Mouse (Mus musculus) midbrain, embryonic 15.5 days (tissue): ENCODE data around the gene Fam161a. TPM values are rescaled to one million over a fixed set of nuclear protein-coding genes. Genes with fewer than 3 reads are reported as not detected.
"Not testable (repeated sequence)": the region's sequence is repeated elsewhere in the genome, so short reads cannot be mapped to it uniquely, and the experiment has no call there.

Experiments used
- ATAC-seq: fragments of 200-750 bp; cut with Nextera tagmentation; replicated peaks from 2 replicates; pipeline ENCODE4 v1.8.0; 2017; ENCODE audit warnings: moderate TSS enrichment
- H3K27ac ChIP-seq: fragments of 300-500 bp; sonication (generic); 2 replicates; pipeline ENCODE4 v1.5.1; 2015; ENCODE audit warnings: mild to moderate bottlenecking, inconsistent platforms
- H3K27me3 ChIP-seq: fragments of 300-500 bp; sonication (generic); replicated peaks from 2 replicates; pipeline ENCODE4 v1.6.1; 2015; ENCODE audit warnings: inconsistent platforms
- H3K36me3 ChIP-seq: fragments of 300-500 bp; sonication (generic); replicated peaks from 2 replicates; pipeline ENCODE4 v1.6.1; 2015; ENCODE audit warnings: inconsistent platforms
- H3K4me1 ChIP-seq: fragments of 300-500 bp; sonication (generic); 2 replicates; pipeline ENCODE4 v1.6.1; 2015; ENCODE audit warnings: inconsistent platforms
- H3K4me2 ChIP-seq: fragments of 300-500 bp; sonication (generic); 2 replicates; pipeline ENCODE4 v1.6.1; 2015; ENCODE audit warnings: inconsistent platforms, mild to moderate bottlenecking, moderate library complexity
- H3K4me3 ChIP-seq: fragments of 300-500 bp; sonication (generic); 2 replicates; pipeline ENCODE4 v1.5.1; 2015; ENCODE audit warnings: mild to moderate bottlenecking, inconsistent platforms
- H3K9ac ChIP-seq: fragments of 300-500 bp; sonication (generic); 2 replicates; pipeline ENCODE4 v1.6.1; 2015; ENCODE audit warnings: mild to moderate bottlenecking, inconsistent platforms
- H3K9me3 ChIP-seq: fragments of 300-500 bp; sonication (generic); 2 replicates; pipeline ENCODE4 v1.6.1; 2016; ENCODE audit warnings: inconsistent platforms
- WGBS: fragments of 180-500 bp; shearing (Covaris S2); methylation state at CpG from one replicate; pipeline ENCODE4 v1.1.7; 2015; ENCODE audit warnings: mixed read lengths; 5-methylcytosine and 5-hydroxymethylcytosine counted together
- polyA plus RNA-seq: library from polyadenylated mRNA; unstranded; fragments of >200 nt; fragmentation: Nextera tagmentation; extraction: Ambion mirVana; gene quantifications from 2 replicates; pipeline ENCODE4 v1.2.1, GENCODE M21; 2015

The Fam161a gene
- polyA plus RNA-seq, 1 experiment from 2014 or later = 5.6 TPM

DNA sequence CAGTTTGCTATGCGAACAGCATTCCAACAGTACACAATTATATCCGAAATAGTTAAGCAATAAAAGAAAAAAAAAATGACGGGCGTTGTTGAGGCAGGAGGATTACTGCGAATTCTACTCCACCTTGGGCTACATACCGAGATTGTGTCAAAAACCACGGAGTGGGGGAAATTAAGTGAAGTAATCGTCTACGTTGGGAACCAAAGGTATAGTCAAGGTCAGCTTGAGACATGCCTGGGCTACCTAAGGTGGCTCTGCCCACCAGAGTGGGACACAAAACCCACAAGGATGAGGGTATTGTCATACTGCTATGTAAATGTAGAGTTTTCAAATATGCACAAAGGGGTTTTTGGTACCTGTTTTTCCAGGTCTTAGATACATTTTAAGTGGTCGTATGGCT, 60.9 kb downstream of the Fam161a start:
- Histone ChIP-seq H3K36me3 (no peaks in the 10 kb centered on the region), H3K4me1 (0 out of 2 replicates have a peak, but pooled peaks cover 10% of the 10 kb centered on the region), H3K27me3 (no peaks in the 10 kb centered on the region), H3K4me2 (peak overlapping the region; percentile 64), H3K9ac (peak overlapping the region; percentile 77), H3K4me3 (peak overlapping the region; percentile 80), H3K27ac (peak overlapping the region; percentile 90), H3K9me3 (no peaks in the 10 kb centered on the region)
- WGBS = 8% methylated on average over 10 of the region's 10 CpGs
- ATAC-seq = peak; percentile 10

DNA sequence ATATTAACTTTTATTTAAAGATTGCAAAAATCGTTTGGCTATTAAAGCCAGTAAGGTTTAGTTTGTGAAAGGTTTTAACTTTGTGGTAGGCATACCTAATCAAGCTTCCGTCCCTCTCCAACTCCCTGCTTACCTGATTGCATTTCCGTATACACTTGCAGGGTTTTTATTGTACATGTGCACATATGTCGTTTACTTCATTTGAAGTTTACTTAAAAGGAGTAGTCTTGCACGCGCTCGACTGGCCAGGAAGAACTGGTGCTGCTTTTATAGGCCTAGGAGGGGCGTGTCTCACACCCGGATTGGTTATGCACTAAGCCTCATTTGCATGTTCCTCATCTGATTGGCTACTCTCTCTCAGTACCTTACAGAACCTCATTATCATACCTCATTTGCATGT, 61.7 kb downstream of the Fam161a start:
- not testable (repeated sequence) for H3K4me2 ChIP-seq, ATAC-seq, H3K9ac ChIP-seq, H3K27ac ChIP-seq, H3K4me3 ChIP-seq, H3K9me3 ChIP-seq, H3K4me1 ChIP-seq, H3K36me3 ChIP-seq, H3K27me3 ChIP-seq
- WGBS = 92% methylated on average over 9 of the region's 9 CpGs

DNA sequence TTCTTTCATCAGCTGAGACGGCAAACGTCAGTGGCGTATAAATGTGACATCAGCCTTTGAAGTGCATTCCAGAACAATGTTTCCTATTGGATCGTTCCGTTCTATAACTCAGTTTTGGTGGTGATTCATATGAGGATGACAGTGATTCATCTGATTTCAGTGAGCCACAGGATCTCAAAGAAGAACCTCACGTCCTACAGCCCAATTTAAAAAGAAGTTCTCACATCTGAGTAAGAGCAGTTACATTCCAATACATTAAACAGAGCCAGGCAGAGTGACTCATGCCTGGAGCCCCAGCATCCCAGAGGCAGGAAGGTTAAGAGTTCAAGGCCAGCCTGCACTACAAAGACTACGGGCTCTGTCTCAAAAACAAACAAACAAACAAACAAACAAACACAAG, 67.5 kb downstream of the Fam161a start:
- ATAC-seq = no peak
- Histone ChIP-seq H3K4me2 (no peak overlapping the region), H3K36me3 (no peaks in the 10 kb centered on the region), H3K9me3 (no peaks in the 10 kb centered on the region), H3K27me3 (no peaks in the 10 kb centered on the region), H3K9ac (no peak overlapping the region), H3K4me1 (no peaks in the 10 kb centered on the region), H3K4me3 (no peak overlapping the region), H3K27ac (no peak overlapping the region)
- WGBS = 88% methylated on average over 7 of the region's 7 CpGs

DNA sequence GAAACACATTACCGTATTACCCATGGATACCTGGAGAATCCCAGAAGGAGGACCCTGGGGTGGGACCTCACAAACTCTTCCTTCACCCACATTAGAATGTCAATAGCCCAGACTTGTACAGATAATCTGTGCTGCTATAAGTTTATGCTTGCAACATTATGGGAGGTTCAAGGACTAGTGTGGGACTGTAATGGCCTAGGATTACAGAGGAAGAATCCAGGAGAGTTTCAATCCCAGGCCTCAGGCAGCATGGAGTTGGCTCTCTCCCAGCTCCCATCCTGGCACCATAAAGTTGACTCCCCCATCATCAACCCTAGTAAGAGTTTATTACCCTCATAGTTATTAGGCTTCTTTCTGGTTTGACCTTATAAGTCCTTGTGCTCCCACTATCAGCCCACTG, 71.2 kb downstream of the Fam161a start:
- WGBS = 97% methylated on average over 1 of the region's 1 CpGs

More for the DNA sequence above, 71.2 kb downstream of the Fam161a start:
- no peak overlapping the region for H3K4me2 ChIP-seq
- no peaks in the 10 kb centered on the region for H3K4me1 ChIP-seq
- no peaks in the 10 kb centered on the region for H3K9me3 ChIP-seq
- H3K27me3 ChIP-seq = no peaks in the 10 kb centered on the region
- no peak overlapping the region for H3K4me3 ChIP-seq
- no peak overlapping the region for H3K9ac ChIP-seq
- no peaks in the 10 kb centered on the region for H3K36me3 ChIP-seq
- no peak overlapping the region for H3K27ac ChIP-seq
- ATAC-seq = no peak

Other genes starting within 250 kb of the Fam161a start
- 2.0 and 3.6 TPM in 2 replicates for gene B3gnt2, start 146.6 kb upstream of the Fam161a start, polyA plus RNA-seq
- gene Zrsr1, start 35.5 kb upstream of the Fam161a start, polyA plus RNA-seq = 7.0 and 7.6 TPM in 2 replicates
- 2.6 and 3.6 TPM in 2 replicates for gene Gm28048, start 25.4 kb upstream of the Fam161a start, polyA plus RNA-seq
- 241 and 245 TPM in 2 replicates for gene Commd1, start 25.1 kb upstream of the Fam161a start, polyA plus RNA-seq
- gene Cct4, start 17.0 kb upstream of the Fam161a start, polyA plus RNA-seq = 269 and 275 TPM in 2 replicates
- 72.9 and 77.7 TPM in 2 replicates for gene Xpo1, start 248.5 kb downstream of the Fam161a start, polyA plus RNA-seq